Mouse (Mus musculus): Measurements from ENCODE around the gene Cpxm1.

DNA sequence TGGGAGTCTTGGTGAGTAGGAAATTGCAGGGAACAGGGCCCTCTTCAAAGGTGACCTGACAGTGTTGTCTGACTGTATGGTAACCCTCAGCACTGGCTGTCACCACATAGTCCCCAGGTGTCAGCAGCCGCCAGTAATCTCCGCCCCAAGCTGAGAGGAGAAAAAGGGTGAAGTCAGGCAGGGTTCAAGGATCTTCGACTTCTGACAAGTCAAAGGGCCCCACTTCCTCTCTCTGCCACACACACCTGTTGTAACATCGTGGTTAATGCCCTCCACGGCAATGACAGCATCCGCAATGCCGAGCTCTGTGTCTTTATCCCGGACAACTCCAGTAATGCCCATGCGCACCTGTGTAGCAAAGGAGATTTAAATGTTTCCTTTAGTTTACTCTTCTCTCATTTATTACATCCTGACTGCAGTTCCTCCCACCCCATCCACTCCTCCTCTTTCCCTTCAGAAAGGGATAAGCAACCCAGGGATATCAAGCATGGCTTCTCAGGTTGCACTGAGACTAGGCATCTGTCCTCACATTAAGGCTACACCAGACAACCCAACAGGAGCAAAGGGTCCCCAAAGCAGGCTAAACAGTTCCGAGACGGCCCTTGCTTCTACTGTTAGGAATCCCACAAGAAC lies 6.3 kb downstream of the Cpxm1 start:
- no peak for TF ChIP-seq TCF12 (IDR thresholded peaks at IDR 0.05; ENCODE audit: insufficient read depth, poor library complexity, severe bottlenecking)
- TF ChIP-seq E2F4 (IDR thresholded peaks at IDR 0.05; ENCODE audit: insufficient read depth) = no peak
- TF ChIP-seq POLR2A (IDR thresholded peaks at IDR 0.05; ENCODE audit: insufficient read length, low read depth) = no peak
- TF ChIP-seq POLR2AphosphoS2 (IDR thresholded peaks at IDR 0.05; ENCODE audit: insufficient read length, low read depth) = no peak
- TF ChIP-seq MYOG (IDR thresholded peaks at IDR 0.05; ENCODE audit: control insufficient read depth in 1 of 3, insufficient read depth in 1 of 3, insufficient read length in 2 of 3, low read depth in 2 of 3) = no peak
- TF ChIP-seq USF1 (IDR thresholded peaks at IDR 0.05; ENCODE audit: low read depth) = no peak
- no peak for TF ChIP-seq CEBPB (IDR thresholded peaks at IDR 0.05; ENCODE audit: insufficient read depth, poor library complexity, severe bottlenecking)
- TF ChIP-seq MAX (IDR thresholded peaks at IDR 0.05; ENCODE audit: low read depth) = no peak

All from myocyte (in vitro differentiated cells).